ENCODE assay signal across 8 mouse cellular contexts in genomic region chr19:21783717-21784116, GRCm38 (mm10). TPM values are rescaled to one million over a fixed set of nuclear protein-coding genes. Genes with fewer than 3 reads are reported as not detected.
A peak's percentile ranks its signal among the peaks of the same experiment; 100 is the strongest.
DNase-seq lines count a peak whose midpoint lies in the region; ATAC-seq lines count a peak whose summit lies in the region.

No protein-coding gene starts in this region.

- H3K27me3 ChIP-seq in kidney, embryonic 15.5 days, result no peaks in the 10 kb centered on the region
- no peaks in the 10 kb centered on the region for H3K27me3 ChIP-seq in forebrain, embryonic 14.5 days (replicated peaks; ENCODE audit: control insufficient read depth, insufficient read depth, low read length)
- no peaks in the 10 kb centered on the region for H3K27me3 ChIP-seq in hindbrain, embryonic 14.5 days (ENCODE audit: control insufficient read depth, insufficient read depth, low read length)
- H3K27me3 ChIP-seq in midbrain, embryonic 15.5 days (replicated peaks), result no peaks in the 10 kb centered on the region

- H3K36me3 ChIP-seq in kidney, embryonic 15.5 days, result no peaks in the 10 kb centered on the region
- no peaks in the 10 kb centered on the region for H3K36me3 ChIP-seq in forebrain, embryonic 14.5 days (ENCODE audit: control insufficient read depth, insufficient read depth, low read length)
- no peaks in the 10 kb centered on the region for H3K36me3 ChIP-seq in hindbrain, embryonic 14.5 days (replicated peaks; ENCODE audit: control insufficient read depth, insufficient read depth)
- H3K36me3 ChIP-seq in midbrain, embryonic 15.5 days (replicated peaks), result no peaks in the 10 kb centered on the region

- no peak overlapping the region for H3K9ac ChIP-seq in kidney, embryonic 15.5 days
- no peak overlapping the region for H3K9ac ChIP-seq in forebrain, embryonic 14.5 days (ENCODE audit: low read length)
- no peak overlapping the region for H3K9ac ChIP-seq in hindbrain, embryonic 14.5 days
- no peak overlapping the region for H3K9ac ChIP-seq in midbrain, embryonic 15.5 days

- no peaks in the 10 kb centered on the region for H3K9me3 ChIP-seq in kidney, embryonic 15.5 days (replicated peaks)
- no peaks in the 10 kb centered on the region for H3K9me3 ChIP-seq in forebrain, embryonic 14.5 days (replicated peaks; ENCODE audit: control insufficient read depth, low read length)
- no peaks in the 10 kb centered on the region for H3K9me3 ChIP-seq in hindbrain, embryonic 14.5 days (ENCODE audit: control insufficient read depth, low read length)
- no peaks in the 10 kb centered on the region for H3K9me3 ChIP-seq in midbrain, embryonic 15.5 days

- H3K4me1 ChIP-seq in kidney, embryonic 15.5 days, result peaks cover 63% of the 10 kb centered on the region
- H3K4me1 ChIP-seq in forebrain, embryonic 14.5 days (ENCODE audit: control insufficient read depth, insufficient read depth, low read length), result peaks cover 79% of the 10 kb centered on the region
- peaks cover 89% of the 10 kb centered on the region for H3K4me1 ChIP-seq in hindbrain, embryonic 14.5 days (replicated peaks; ENCODE audit: control insufficient read depth, insufficient read depth, low read length)
- peaks cover 79% of the 10 kb centered on the region for H3K4me1 ChIP-seq in midbrain, embryonic 15.5 days

- no peak for ATAC-seq in kidney, embryonic 15.5 days (replicated peaks; ENCODE audit: low FRiP score)
- no peak for ATAC-seq in forebrain, embryonic 14.5 days
- no peak for ATAC-seq in hindbrain, embryonic 14.5 days (ENCODE audit: low FRiP score)
- no peak for ATAC-seq in midbrain, embryonic 15.5 days (replicated peaks)

- H3K4me2 ChIP-seq in kidney, embryonic 15.5 days, result no peak overlapping the region
- peak overlapping the region; percentile 52 for H3K4me2 ChIP-seq in forebrain, embryonic 14.5 days (ENCODE audit: low read length)
- H3K4me2 ChIP-seq in hindbrain, embryonic 14.5 days (replicated peaks), result peak overlapping the region; percentile 52
- peak overlapping the region; percentile 12; the same call in 1 of the 2 replicates for H3K4me2 ChIP-seq in midbrain, embryonic 15.5 days

- no peak for DNase-seq in kidney, postnatal 10 days
- DNase-seq in forebrain, embryonic 14.5 days (ENCODE audit: low spot score), result no peak
- no peak for DNase-seq in hindbrain, embryonic 14.5 days (ENCODE audit: low spot score)
- no peak for DNase-seq in frontal cortex, postnatal 14 days (ENCODE audit: low spot score in 2 of 2)
- no peak for DNase-seq in adrenal gland, adult 8-10 months
- DNase-seq in cerebellum, adult 11 months, result no peak

- 74% methylated on average over 3 of the region's 3 CpGs for WGBS in kidney, embryonic 15.5 days
- 53% methylated on average over 3 of the region's 3 CpGs for WGBS in forebrain, embryonic 14.5 days
- WGBS in hindbrain, embryonic 14.5 days, result 60% methylated on average over 3 of the region's 3 CpGs
- WGBS in midbrain, embryonic 15.5 days, result 62% methylated on average over 3 of the region's 3 CpGs

- H3K27ac ChIP-seq in kidney, embryonic 15.5 days, result peak overlapping the region; percentile 72; the same call in 1 of the 2 replicates
- peak overlapping the region; percentile 99 for H3K27ac ChIP-seq in forebrain, embryonic 14.5 days (ENCODE audit: low read depth, low read length)
- peak overlapping the region; percentile 97 for H3K27ac ChIP-seq in hindbrain, embryonic 14.5 days
- peak overlapping the region; percentile 93 for H3K27ac ChIP-seq in midbrain, embryonic 15.5 days

- H3K4me3 ChIP-seq in kidney, embryonic 15.5 days (replicated peaks), result no peak overlapping the region
- H3K4me3 ChIP-seq in forebrain, embryonic 14.5 days (ENCODE audit: low read depth, low read length), result no peak overlapping the region
- no peak overlapping the region for H3K4me3 ChIP-seq in hindbrain, embryonic 14.5 days (replicated peaks; ENCODE audit: low read length)
- no peak overlapping the region for H3K4me3 ChIP-seq in midbrain, embryonic 15.5 days

RNA-seq across cellular contexts. Expression of gene Cemip2, which starts 5.6 kb away (rescaled TPM):
- 23.8 and 24.5 TPM in 2 replicates for polyA plus RNA-seq in kidney, embryonic 15.5 days (2015; fragmentation: Nextera tagmentation; extraction: Ambion mirVana)
- polyA plus RNA-seq in forebrain, embryonic 14.5 days (2014; fragmentation: Nextera tagmentation; extraction: Ambion mirVana), result 29.2 and 35.3 TPM in 2 replicates
- polyA plus RNA-seq in hindbrain, embryonic 14.5 days (2014; fragmentation: Nextera tagmentation; extraction: Ambion mirVana), result 26.4 and 26.8 TPM in 2 replicates
- 39.9 and 41.6 TPM in 2 replicates for polyA plus RNA-seq in midbrain, embryonic 15.5 days (2015; fragmentation: Nextera tagmentation; extraction: Ambion mirVana)
- total RNA-seq in adrenal gland, adult 8-10 months (2022), result 10 to 100 TPM; 22.6 to 27.4 (median 23.2) TPM
